ENCODE assay signal across 9 mouse cellular contexts in the genomic region with DNA sequence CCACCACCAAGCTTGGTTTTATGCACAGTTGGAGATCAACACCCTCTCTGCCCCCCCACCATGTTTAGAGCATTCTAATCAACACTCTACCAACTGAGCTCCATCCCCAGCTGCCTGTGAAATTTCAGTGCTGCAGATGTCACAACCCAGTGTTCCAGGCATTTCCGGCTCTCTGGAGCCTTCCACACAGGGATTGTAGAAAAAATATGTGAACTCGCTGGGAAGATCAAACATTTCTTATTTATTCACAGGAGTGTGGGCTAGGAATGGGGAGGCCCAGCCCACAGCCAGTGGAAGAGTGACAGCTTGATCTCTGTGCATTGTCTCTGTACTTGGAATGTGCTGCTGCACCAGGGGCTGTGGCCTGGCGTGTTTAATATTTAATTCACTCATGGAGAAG. TPM values are rescaled to one million over a fixed set of nuclear protein-coding genes. Genes with fewer than 3 reads are reported as not detected.
DNase-seq lines count a peak whose midpoint lies in the region; ATAC-seq and TF ChIP-seq lines count a peak whose summit lies in the region.
"Had no signal": no experiment of that assay in that cellular context is flagged by ENCODE, and none has a peak within 500 bp of the region (broad histone marks: within the 10 kb centered on the region; RNA-seq: fewer than 3 reads in every experiment).

No protein-coding gene starts in this region.

- peak overlapping the region; percentile 54; the same call in 1 of the 2 replicates for H3K27ac ChIP-seq in kidney, postnatal 0 days
- H3K27ac ChIP-seq in embryonic facial prominence, embryonic 14.5 days (replicated peaks; ENCODE audit: low read depth, low read length): no peak overlapping the region
- H3K27ac ChIP-seq in hindbrain, embryonic 14.5 days: peak overlapping the region; percentile 20; the same call in 1 of the 2 replicates
- H3K27ac ChIP-seq in neural tube, embryonic 12.5 days: no peak overlapping the region

- H3K4me2 ChIP-seq in kidney, postnatal 0 days (ENCODE audit: low read length): no peak overlapping the region
- H3K4me2 ChIP-seq in embryonic facial prominence, embryonic 14.5 days (ENCODE audit: low read depth, low read length): peak overlapping the region; percentile 38
- peak overlapping the region; percentile 92 for H3K4me2 ChIP-seq in hindbrain, embryonic 14.5 days (replicated peaks)
- peak overlapping the region; percentile 91 for H3K4me2 ChIP-seq in neural tube, embryonic 12.5 days (replicated peaks)

- no peak for ATAC-seq in kidney, postnatal 0 days (replicated peaks; ENCODE audit: low FRiP score, low read depth)
- no peak for ATAC-seq in embryonic facial prominence, embryonic 14.5 days (ENCODE audit: low read depth)
- no peak for ATAC-seq in hindbrain, embryonic 14.5 days (ENCODE audit: low FRiP score)
- ATAC-seq in neural tube, embryonic 12.5 days (ENCODE audit: low FRiP score, low read depth): no peak

- no peak for TF ChIP-seq CTCF in kidney, postnatal 0 days (IDR thresholded peaks at IDR 0.05; ENCODE audit: low read depth)

- no peaks in the 10 kb centered on the region for H3K9me3 ChIP-seq in kidney, postnatal 0 days (replicated peaks; ENCODE audit: low read length)
- H3K9me3 ChIP-seq in embryonic facial prominence, embryonic 14.5 days (ENCODE audit: control insufficient read depth, low read length): peaks cover 9% of the 10 kb centered on the region; the same call in 1 of the 2 replicates
- H3K9me3 ChIP-seq in hindbrain, embryonic 14.5 days (ENCODE audit: control insufficient read depth, low read length): no peaks in the 10 kb centered on the region
- H3K9me3 ChIP-seq in neural tube, embryonic 12.5 days: peaks cover 10% of the 10 kb centered on the region; the same call in 1 of the 2 replicates

- 49% methylated on average over 3 of the region's 3 CpGs for WGBS in kidney, postnatal 0 days
- 32% methylated on average over 3 of the region's 3 CpGs for WGBS in embryonic facial prominence, embryonic 14.5 days
- 23% methylated on average over 3 of the region's 3 CpGs for WGBS in hindbrain, embryonic 14.5 days
- 59% methylated on average over 3 of the region's 3 CpGs for WGBS in neural tube, embryonic 12.5 days

- 0 out of 2 replicates have a peak overlapping the region, but pooled peaks have one; percentile 18 for H3K9ac ChIP-seq in kidney, postnatal 0 days (ENCODE audit: low read depth, low read length)
- no peak overlapping the region for H3K9ac ChIP-seq in embryonic facial prominence, embryonic 14.5 days (ENCODE audit: low read depth, low read length)
- H3K9ac ChIP-seq in hindbrain, embryonic 14.5 days: peak overlapping the region; percentile 64
- peak overlapping the region; percentile 52 for H3K9ac ChIP-seq in neural tube, embryonic 12.5 days

- H3K36me3 ChIP-seq in kidney, postnatal 0 days (ENCODE audit: insufficient read depth, low read length): no peaks in the 10 kb centered on the region
- peaks cover 23% of the 10 kb centered on the region for H3K36me3 ChIP-seq in embryonic facial prominence, embryonic 14.5 days (ENCODE audit: control insufficient read depth, insufficient read depth, low read length)
- H3K36me3 ChIP-seq in hindbrain, embryonic 14.5 days (replicated peaks; ENCODE audit: control insufficient read depth, insufficient read depth): peaks cover 29% of the 10 kb centered on the region
- peaks cover 20% of the 10 kb centered on the region for H3K36me3 ChIP-seq in neural tube, embryonic 12.5 days

- H3K4me3 ChIP-seq in kidney, postnatal 0 days (replicated peaks; ENCODE audit: low read depth, low read length): no peak overlapping the region
- H3K4me3 ChIP-seq in embryonic facial prominence, embryonic 14.5 days (ENCODE audit: low read depth, low read length): peak overlapping the region; percentile 11
- H3K4me3 ChIP-seq in hindbrain, embryonic 14.5 days (replicated peaks; ENCODE audit: low read length): peak overlapping the region; percentile 60
- peak overlapping the region; percentile 32 for H3K4me3 ChIP-seq in neural tube, embryonic 12.5 days

- H3K4me1 ChIP-seq in kidney, postnatal 0 days (replicated peaks; ENCODE audit: insufficient read depth, low read length): peaks cover 24% of the 10 kb centered on the region; the same call in 1 of the 2 replicates
- peaks cover 33% of the 10 kb centered on the region for H3K4me1 ChIP-seq in embryonic facial prominence, embryonic 14.5 days (ENCODE audit: control insufficient read depth, insufficient read depth, low read length)
- peaks cover 70% of the 10 kb centered on the region for H3K4me1 ChIP-seq in hindbrain, embryonic 14.5 days (replicated peaks; ENCODE audit: control insufficient read depth, insufficient read depth, low read length)
- H3K4me1 ChIP-seq in neural tube, embryonic 12.5 days: peaks cover 63% of the 10 kb centered on the region

- no peaks in the 10 kb centered on the region for H3K27me3 ChIP-seq in kidney, postnatal 0 days (ENCODE audit: insufficient read depth, low read length)
- no peaks in the 10 kb centered on the region for H3K27me3 ChIP-seq in embryonic facial prominence, embryonic 14.5 days (replicated peaks; ENCODE audit: control insufficient read depth, insufficient read depth, low read length)
- H3K27me3 ChIP-seq in hindbrain, embryonic 14.5 days (ENCODE audit: control insufficient read depth, insufficient read depth, low read length): no peaks in the 10 kb centered on the region
- no peaks in the 10 kb centered on the region for H3K27me3 ChIP-seq in neural tube, embryonic 12.5 days (replicated peaks)

- peak; percentile 46 for DNase-seq in kidney, postnatal 0 days (ENCODE audit: low spot score)
- no peak for DNase-seq in kidney, adult 9 months
- DNase-seq in embryonic facial prominence, embryonic 14.5 days (ENCODE audit: low spot score): peak; percentile 15
- no peak for DNase-seq in hindbrain, embryonic 14.5 days (ENCODE audit: low spot score)
- no peak for DNase-seq in adrenal gland, adult 18-20 months (ENCODE audit: low spot score in 2 of 2)
- DNase-seq in testis, postnatal 10 days (ENCODE audit: low spot score): no peak
- DNase-seq in embryo, embryonic 10 days (ENCODE audit: low spot score): no peak
- DNase-seq: layer of hippocampus, adult 9-11 months had no signal

RNA-seq across cellular contexts. Expression of gene Kif3c, which starts 3.8 kb away (rescaled TPM):
- polyA plus RNA-seq in kidney, postnatal 0 days (2015; fragmentation: Nextera tagmentation; extraction: Ambion mirVana): 6.2 and 6.4 TPM in 2 replicates
- polyA plus RNA-seq in embryonic facial prominence, embryonic 14.5 days (2014; fragmentation: Nextera tagmentation; extraction: Ambion mirVana): 11.1 and 13.4 TPM in 2 replicates
- polyA plus RNA-seq in hindbrain, embryonic 14.5 days (2014; fragmentation: Nextera tagmentation; extraction: Ambion mirVana): 73.8 and 77.9 TPM in 2 replicates
- polyA plus RNA-seq in neural tube, embryonic 12.5 days (2016; fragmentation: Nextera tagmentation; extraction: Ambion mirVana): 59.5 and 66.3 TPM in 2 replicates
- total RNA-seq in adrenal gland, adult 18-20 months (2021): 10 to 100 TPM; 15.0 to 23.6 TPM

RNA-seq across cellular contexts. Expression of gene Asxl2, which starts 57.9 kb away (rescaled TPM):
- 9.6 and 10.5 TPM in 2 replicates for polyA plus RNA-seq in kidney, postnatal 0 days (2015; fragmentation: Nextera tagmentation; extraction: Ambion mirVana)
- polyA plus RNA-seq in embryonic facial prominence, embryonic 14.5 days (2014; fragmentation: Nextera tagmentation; extraction: Ambion mirVana): 13.4 and 13.7 TPM in 2 replicates
- polyA plus RNA-seq in hindbrain, embryonic 14.5 days (2014; fragmentation: Nextera tagmentation; extraction: Ambion mirVana): 11.8 and 12.4 TPM in 2 replicates
- polyA plus RNA-seq in neural tube, embryonic 12.5 days (2016; fragmentation: Nextera tagmentation; extraction: Ambion mirVana): 16.0 and 16.8 TPM in 2 replicates
- 10 to 100 TPM; 24.9 to 33.6 TPM for total RNA-seq in adrenal gland, adult 18-20 months (2021)

RNA-seq across cellular contexts. Expression of gene Rab10, which starts 59.0 kb away (rescaled TPM):
- 71.1 and 78.3 TPM in 2 replicates for polyA plus RNA-seq in kidney, postnatal 0 days (2015; fragmentation: Nextera tagmentation; extraction: Ambion mirVana)
- 98.7 and 98.8 TPM in 2 replicates for polyA plus RNA-seq in embryonic facial prominence, embryonic 14.5 days (2014; fragmentation: Nextera tagmentation; extraction: Ambion mirVana)
- polyA plus RNA-seq in hindbrain, embryonic 14.5 days (2014; fragmentation: Nextera tagmentation; extraction: Ambion mirVana): 181 and 199 TPM in 2 replicates
- polyA plus RNA-seq in neural tube, embryonic 12.5 days (2016; fragmentation: Nextera tagmentation; extraction: Ambion mirVana): 159 and 182 TPM in 2 replicates
- total RNA-seq in adrenal gland, adult 18-20 months (2021): 100 to 1,000 TPM; 142 to 220 TPM

Comparison
In these comparisons a context has a peak if more than half of its experiments do, and no peak if none do; other contexts are left out.
1. DNase-seq: peak in kidney, postnatal 0 days (single experiment) and embryonic facial prominence, embryonic 14.5 days (single experiment); none in kidney, adult 9 months (single experiment), hindbrain, embryonic 14.5 days (single experiment), adrenal gland, adult 18-20 months (0 of 2), testis, postnatal 10 days (single experiment) and embryo, embryonic 10 days (single experiment).
2. H3K27ac ChIP-seq: peak in kidney, postnatal 0 days (single experiment) and hindbrain, embryonic 14.5 days (single experiment); none in embryonic facial prominence, embryonic 14.5 days (single experiment) and neural tube, embryonic 12.5 days (single experiment).